Mouse (Mus musculus): ENCODE results near the gene M6pr.

The M6pr gene

DNA sequence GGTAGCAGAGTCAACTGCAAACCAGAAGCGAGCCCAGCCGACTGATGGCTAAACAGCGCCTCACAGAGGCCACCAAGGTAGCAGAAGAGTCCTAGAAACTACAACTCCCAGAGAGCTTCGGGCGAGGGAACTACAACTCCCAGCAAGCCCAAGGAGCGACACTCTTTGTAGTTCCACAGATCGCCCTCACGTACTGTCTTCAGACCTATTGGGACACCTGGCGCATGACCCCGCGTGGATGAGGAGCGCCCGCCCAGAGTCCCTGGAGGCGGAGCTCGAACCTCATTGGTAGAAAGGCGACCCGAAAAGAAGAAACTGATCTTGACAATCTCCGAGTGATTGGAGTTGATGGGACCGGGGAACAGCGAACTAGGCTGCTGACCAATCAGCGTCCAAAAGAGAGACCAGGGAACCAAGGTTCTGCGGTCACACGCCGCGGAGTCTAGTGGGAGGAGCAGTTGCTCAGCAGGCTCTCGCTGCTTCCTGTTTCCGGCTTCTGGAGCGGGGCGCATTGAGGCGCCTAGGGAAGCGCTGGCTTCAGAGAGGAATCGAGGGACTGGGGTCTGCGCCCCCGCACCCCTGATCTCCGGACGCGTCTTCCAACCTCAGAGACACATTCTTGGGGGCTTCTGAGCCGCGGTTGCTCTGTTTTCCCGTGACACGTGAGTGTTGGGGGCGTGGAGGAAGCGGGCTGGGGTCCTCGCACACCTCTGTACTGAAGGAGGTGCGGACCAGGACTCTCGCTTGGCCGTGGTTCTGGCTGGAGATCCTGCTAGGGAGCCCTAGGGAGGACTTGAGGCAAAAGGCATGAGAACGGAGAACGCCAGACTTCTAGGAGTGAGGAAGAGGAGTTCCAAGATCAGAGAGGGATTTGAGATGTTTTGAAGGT, at the start of gene M6pr:
TSS of gene M6pr (plus strand) at position 216 of the 889 bp plus-strand sequence.
- in situ Hi-C loops (cut with MboI, MseI), result loop anchor here (5.0 to 25.0 kb wide), 4 partner anchors 34 to 504 kb away; partner anchors contain the start of genes Foxj2, Phc1 and Slc2a3

DNA sequence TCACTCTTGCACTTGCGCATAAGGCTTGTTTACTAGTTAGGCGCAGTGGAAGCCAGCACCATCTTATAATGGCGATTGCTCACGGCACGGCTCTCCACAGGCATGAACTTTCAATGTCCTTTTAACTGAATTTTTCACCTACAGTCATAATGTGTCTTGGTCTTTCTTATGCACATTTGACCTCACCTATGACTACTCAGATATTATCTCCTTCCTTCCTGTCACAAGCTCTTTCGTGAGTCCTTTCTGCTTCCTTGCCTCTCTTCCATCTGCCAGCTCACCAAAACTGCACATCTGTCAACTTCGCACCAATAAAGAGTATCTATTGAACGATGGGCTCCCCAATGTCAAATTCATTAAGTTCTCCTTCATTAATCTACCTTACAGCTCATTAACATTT, 46.0 kb upstream of the M6pr start:
- in situ Hi-C loops (cut with MboI, MseI), result no loop called here

DNA sequence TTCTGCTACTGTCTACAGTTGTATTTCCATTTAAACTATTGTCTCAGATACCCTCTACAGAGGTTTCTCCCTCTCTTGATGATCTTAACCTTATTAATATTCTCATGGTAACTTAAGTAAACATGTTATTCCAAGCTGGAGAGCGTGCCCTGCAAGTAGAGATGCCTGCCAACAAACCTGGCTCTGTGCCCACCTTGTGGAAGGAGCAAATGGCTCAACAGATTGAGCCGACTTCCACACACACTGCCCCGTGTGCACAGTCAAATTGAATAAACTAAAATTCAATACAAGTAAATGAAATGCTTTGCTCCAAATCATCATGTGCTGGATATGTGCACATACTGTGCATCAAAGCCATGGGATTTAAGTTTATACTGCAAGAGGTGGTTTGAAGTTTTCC, 40.0 kb upstream of the M6pr start:
- in situ Hi-C loops (cut with MboI, MseI), result no loop called here

DNA sequence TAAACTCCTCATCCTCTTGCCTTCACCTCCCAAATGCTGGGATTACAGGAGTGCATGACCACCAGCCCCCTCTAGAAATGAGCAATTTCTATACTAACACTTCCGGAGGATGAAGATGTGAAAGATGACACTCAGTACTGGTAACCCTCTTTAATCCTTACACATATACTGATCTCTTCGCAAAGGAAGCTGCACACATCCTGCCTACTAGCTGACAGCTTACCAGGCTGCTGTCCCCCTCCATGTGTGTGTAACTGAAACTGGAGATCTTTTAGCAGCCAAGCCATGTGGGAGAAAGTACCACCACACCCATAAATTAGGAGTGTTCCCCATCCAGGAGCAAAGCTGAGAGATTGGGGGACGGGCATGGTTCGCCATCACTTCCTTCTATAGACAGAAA, 39.4 kb upstream of the M6pr start:
- in situ Hi-C loops (cut with MboI, MseI), result no loop called here

DNA sequence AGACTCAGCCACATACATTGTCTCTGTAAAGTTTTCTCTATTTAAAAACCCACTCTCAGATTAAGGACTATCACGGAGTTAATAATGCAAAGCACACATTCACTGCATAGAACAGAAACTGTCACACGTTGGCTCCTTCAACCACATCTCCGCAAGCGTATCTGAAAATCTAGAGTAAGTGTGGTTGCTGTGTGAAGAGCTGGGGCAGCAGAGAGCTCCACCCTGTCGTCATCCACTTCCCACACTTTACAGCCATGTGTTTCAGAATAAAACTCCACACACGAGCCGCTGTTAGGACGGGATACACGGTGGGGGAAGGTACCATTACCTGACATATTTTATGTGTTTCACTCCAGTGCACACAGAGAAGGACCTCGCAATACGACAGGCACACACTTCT, 38.4 kb upstream of the M6pr start:
- in situ Hi-C loops (cut with MboI, MseI), result no loop called here

DNA sequence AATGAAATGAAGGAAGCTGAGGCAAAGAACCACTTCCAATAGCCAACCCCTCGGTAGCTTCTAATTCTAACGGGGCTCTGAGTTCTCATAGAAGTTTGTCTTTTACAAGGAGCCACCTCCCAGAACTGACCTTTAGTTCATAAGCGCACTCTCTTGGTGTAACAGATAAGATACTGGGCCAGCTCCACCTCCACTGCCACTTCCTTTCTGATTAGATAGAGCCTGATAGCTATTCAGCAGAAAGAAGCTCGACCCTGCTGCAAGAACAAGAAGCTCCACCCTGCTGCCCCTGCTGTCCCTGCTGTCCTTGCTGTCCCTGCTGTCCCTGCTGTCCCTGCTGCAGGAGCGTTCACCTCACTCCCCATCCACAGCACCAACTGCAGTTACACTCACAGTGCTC, 34.0 kb upstream of the M6pr start:
- in situ Hi-C loops (cut with MboI, MseI), result no loop called here

DNA sequence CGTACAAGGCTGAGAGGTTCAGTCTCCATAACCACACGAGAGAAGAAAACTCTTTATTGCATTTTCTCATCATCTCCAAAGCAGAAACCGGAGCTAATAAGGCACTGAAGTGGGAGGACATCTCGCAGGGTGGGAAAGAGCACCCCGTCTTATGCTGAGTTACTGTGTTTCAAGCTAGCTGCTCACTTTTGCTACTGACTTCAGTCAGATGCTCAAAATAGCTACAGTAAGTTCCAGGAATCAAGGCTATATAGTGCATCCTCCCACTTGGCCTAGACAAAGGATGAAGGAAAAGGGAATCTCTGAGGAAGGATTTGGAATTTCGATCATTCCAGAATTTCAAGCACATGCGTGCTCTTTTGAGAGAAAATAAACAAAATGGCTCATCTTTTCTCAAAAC, 32.0 kb upstream of the M6pr start:
- in situ Hi-C loops (cut with MboI, MseI), result no loop called here

DNA sequence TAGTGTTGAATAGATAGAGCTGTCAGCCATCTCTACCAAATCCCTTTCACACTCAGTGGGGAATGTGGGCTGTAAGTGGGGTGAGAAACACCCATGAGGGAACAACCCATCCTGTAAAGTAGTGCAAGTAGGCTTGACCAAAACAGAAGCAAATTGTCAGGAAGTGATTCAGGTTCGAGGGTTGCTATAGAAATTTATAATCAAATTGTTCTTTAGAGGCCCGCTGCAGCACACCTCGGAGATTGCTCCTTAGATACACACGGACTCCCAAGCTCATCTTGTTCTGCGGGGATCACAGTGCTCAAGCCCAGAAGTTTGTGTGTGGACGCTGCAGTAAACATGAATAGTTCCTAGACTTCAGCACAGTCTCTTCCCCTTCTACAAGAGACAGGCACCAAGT, 25.7 kb upstream of the M6pr start, which contains the start of gene Klrg1:
TSS of gene Klrg1 (minus strand) at position 101 of the 400 bp plus-strand sequence.
- in situ Hi-C loops (cut with MboI, MseI), result no loop called here

DNA sequence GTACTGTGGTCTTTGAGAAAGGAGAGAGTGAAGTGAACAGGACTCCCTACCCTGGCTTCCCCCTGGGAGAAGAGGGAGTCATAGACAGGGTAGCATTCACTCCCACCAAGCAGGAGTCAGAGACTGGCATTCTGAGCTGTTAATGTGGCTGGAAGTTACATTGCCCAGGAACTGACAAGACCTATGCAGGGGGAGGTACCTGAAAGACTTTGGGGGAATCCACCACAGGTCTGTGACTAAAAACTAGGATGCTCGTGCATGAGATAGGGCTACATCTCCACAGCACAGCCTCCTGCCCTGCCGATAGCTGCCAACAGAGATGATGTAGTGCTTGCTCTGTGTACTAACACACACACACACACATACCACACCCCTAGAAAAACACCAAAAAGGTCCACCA, 25.1 kb upstream of the M6pr start:
- in situ Hi-C loops (cut with MboI, MseI), result no loop called here

DNA sequence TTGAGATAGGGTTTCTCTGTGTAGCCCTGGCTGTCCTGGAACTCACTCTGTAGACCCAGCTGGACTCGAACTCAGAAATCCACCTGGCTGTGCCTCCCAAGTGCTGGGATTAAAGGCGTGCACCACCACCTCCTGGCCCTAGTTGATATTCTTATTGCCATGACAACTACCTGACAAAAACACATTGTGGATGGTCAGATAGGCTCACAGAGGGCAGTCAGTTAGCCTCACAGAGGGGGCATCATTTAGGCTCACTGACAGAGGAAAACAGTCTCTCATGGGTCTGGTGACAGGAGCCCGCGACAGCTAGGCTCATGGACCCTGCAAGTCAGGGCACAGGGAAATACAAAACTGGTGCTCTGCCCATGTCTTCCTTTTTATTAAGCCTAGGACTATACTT, 24.2 kb upstream of the M6pr start:
- in situ Hi-C loops (cut with MboI, MseI), result no loop called here

DNA sequence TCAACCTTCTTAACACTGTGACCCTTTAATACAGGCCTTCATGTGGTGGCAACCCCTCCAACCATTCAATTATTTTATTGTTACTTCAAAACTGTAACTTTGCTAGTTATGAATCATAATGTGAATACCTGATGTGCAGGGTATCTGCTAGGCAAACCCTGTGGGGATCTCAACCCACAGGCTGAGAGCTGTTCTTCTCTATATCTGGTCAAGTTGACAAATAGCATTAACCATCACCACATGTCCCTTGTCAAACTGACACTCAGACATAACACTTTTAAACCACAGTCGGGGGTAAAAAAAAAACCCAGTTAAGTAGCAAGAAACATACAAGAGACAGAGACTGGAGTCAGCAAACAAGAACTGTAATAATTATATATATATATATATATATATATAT, 23.7 kb upstream of the M6pr start:
- in situ Hi-C loops (cut with MboI, MseI), result no loop called here

DNA sequence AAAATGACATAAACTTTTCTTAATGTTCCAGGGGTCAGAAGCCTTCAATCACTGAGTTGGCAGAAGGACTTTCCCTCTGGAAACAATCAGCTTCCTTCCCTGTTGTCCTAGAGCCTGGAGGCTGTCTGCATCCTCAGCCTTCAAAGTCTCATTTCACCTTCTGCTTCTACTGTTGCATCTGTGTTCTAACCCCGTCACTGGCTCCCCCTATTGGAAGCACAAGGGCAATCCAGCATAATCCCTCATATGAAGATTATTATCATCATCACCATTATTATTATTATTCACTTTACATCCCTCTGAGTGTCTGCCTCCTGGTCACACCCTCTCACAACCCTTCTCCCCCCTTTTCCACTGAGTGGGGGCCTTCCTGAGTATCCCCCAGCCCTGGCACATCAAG, 20.3 kb upstream of the M6pr start:
- in situ Hi-C loops (cut with MboI, MseI), result no loop called here

DNA sequence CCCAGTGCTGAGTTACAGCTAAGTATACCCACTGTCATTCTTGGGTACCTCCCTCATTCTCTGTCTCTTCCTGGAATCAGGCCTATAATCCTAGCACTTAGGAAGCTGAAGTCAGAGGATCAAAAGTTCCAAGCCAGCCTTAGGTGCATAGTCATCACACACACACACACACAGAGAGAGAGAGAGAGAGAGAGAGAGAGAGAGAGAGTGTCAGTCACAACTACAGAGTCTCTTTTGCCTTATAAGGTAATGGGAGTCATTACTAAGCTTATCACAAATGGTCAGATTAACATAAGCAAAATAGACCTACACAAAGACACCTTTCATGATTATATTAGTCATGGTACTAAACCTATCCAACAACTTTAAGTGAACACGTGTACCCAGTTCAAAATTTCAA, 19.2 kb upstream of the M6pr start:
- in situ Hi-C loops (cut with MboI, MseI), result no loop called here

DNA sequence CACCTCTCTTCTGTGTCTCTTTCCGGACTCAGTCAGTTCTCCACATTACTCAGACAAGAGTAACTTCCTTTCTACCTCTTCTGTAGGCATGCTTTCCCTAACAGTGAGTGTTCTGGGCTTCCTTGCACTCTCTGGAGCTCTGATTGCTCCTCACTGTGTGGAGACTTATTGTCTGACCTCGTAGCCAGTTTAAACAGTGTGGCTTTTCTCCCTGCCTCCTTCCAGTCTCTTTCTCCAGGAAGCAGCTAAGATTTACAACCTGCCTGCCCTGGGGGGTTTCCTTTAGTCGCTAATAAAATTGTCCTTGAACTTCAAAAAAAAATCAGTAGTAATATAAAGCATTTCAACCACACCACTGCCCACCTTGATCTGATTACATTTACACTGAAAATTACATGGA, 18.3 kb upstream of the M6pr start:
- in situ Hi-C loops (cut with MboI, MseI), result no loop called here

DNA sequence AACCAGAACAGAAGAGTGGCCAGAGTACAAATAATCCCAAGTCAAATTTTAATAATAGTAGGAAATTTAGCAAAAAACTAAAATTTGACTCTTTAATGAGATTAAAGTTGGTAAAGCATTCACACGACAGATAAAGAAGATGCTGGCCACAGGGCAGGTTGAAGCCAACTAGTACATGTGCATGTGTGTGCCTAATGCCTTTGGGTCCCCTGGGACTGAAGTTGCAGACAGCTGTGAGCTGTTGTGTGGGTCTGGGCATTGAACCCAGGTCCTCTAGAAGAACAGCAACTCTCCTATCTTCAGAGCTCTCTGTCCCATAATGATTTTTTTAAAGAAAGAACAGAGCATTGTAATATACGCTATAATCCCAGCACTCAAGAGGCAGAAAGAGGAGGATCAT, 17.3 kb upstream of the M6pr start:
- in situ Hi-C loops (cut with MboI, MseI), result no loop called here

DNA sequence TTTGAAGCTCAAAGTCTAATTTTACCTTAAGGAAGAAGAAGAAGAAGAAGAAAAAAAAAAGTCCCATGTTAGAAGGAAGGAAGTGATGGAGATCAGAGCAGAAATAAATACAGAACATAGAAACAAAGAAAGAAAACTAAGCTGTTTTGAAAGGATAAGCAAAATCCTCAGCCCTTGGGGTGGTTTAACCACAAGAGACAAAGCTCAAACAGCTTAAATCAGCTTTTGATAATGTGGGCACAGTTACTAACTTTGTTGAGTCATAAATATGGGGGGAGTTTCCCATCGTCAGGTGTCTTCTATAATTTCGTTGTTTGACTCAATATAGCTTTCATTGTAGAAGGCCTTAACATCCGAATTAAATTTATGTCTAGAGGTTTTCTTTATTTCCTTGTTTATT, 16.8 kb upstream of the M6pr start:
- in situ Hi-C loops (cut with MboI, MseI), result no loop called here

DNA sequence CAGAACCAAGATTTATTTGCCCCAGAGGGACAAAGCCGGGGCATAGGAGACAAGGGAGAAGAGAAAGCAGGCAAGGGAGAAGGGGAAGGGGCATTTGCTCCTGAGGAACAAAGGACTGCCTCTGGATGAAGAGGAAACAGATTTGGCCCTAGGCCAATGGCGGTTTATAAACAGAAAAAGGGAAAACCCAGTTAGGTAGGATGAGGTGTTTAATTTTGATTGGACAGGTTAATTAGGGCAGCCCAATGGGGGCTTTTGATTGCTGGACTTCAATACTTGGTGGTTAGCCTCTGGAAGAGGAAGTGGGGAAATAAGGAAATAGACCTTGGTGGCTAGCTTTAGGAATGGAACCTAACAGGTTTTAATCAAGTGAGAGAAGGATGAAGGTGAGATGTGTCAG, 16.3 kb upstream of the M6pr start:
- in situ Hi-C loops (cut with MboI, MseI), result no loop called here

DNA sequence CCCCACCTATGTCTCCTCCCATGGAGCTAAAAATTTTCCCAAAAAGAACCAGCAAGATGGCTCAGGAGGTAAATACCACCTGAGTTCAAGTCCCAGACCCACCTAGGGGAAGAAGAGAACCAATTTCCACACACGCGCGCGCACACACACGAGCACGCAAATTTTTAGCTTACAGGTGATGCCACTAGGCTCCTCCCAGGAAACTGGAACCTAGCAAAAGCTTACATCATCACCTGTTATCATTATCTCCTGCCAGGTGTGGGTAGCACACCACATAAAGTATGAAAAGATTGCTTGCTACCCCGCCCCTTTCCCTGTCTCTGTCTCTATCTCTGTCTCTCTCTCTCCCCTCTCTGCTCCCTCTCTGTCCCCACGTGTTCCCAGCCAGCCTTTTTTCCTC, 15.4 kb upstream of the M6pr start:
- in situ Hi-C loops (cut with MboI, MseI), result no loop called here

DNA sequence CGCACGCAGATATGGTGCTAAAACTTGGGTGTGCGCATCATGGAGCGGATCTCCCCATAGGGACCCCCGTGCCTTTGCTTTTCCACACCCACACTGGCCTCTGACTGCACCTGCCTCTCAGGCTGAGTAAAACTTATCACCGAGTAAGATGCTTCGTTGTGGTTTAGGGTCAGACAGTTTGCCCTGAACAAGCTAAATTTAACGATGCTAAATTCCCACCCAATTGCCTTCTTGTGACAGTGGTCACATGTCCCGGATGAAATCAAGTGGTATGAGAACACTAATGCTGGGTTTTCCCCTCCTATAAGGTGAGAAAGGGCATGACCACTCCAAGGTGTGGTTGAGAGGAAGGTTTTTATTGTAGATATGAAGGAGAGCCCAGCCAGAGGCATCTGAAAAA, 14.7 kb upstream of the M6pr start:
- in situ Hi-C loops (cut with MboI, MseI), result no loop called here

DNA sequence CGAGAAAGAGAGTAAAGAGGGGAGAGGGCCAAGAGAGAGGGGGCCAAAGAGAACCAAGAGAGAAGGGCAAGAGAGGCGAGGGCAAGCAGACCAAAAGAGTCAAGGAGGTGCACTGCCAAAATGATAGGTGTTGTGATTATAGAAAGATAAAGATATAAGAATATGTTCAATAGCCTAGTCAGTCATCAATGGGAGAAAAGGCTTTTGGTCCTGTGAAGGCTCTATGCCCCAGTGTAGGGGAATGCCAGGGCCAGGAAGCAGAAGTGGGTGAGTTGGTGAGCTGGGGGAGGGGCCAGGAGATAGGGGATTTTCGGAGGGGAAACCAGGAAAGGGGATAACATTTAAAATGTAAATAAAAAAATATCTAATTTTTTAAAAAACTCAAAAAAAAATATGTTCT, 14.2 kb upstream of the M6pr start:
- in situ Hi-C loops (cut with MboI, MseI), result no loop called here

DNA sequence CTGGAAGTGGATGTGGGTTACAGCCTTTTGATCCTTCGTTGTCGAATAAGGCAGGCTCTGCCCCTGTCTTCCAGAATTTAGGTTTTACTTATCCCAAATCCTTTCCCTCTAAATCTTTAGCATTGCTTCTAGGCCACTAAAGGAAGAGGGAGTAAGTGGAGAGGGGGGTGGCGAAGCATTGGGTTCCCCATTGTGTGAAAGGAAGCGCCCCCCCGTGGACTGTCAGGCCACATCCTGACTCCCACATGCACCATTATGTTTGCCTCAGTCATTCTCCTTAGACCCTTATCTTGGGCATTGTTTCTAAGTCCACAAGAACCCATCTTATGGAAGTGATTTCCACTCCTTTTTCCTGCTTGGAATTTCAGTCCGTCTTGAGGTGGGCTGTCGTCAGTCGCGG, 13.3 kb upstream of the M6pr start:
- in situ Hi-C loops (cut with MboI, MseI), result no loop called here

DNA sequence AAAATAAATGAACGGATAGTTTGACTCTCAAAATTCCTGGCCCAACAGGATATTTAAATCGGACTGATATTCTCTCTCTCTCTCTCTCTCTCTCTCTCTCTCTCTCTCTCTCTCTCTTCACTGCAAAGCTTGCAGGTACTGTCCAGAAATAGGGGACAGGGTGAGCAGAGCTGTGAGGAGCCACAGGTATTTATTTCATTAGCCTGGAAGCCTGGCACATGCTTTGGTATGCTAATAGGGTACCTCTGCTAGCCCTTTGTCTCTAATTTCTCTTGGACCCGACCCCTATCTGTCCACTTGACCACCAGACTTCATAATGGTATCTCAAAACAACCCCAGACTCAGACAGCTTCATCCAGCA, 11.6 kb upstream of the M6pr start:
- in situ Hi-C loops (cut with MboI, MseI), result no loop called here

DNA sequence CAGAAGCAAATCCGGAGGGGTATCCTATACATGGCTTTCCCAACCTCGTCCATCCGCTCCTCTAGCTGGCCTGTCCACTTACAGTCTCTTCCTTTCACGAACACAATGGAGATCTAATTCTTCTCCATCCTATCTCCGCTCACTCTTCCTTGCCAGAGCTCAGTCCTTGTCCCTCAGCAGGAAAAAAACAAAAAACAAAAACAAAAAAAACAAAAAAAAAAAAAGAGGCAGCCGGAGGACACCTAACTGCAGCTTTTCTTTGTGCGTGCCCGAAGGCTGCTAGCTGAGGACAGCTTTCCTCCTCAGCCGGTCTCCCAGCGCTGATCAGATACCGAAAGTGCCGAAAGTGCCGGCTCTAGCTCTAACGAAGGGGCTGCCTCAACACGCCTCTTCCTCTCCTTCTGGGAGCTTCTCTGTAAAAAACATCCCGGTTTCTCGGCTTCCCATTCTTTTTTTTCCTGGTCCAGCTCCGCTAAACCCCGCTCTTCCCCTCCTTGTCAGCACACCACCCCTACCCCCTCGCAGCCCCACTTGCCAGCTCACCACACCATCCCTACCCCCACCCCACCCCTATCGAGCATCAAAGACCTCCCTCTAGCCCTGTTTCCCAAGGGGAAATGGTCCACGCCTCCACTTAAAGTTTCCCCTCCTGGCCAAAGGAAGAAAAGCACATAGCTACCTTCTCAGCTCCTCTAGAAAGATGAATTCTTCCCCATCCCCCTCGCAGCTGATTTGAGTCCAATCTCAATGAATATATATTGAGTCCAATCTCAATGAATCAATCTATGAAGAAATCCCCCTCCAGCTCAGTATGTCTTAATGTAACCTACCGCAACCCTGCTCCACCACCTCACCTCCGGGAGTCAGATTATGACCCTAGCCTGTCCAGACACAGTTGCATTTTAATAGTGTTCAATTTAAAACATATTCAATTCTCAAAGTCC, 11.0 kb upstream of the M6pr start:
- in situ Hi-C loops (cut with MboI, MseI), result no loop called here
